Mouse (Mus musculus) hematopoietic stem cell, adult 5-6 weeks (primary cell): ENCODE data around the gene Tmem266. TPM values are rescaled to one million over a fixed set of nuclear protein-coding genes. Genes with fewer than 3 reads are reported as not detected.

Source experiments
- ATAC-seq, 2 experiments: fragments of 125-278 bp in 1 of 2; replicated peaks in 1 of 2; 2 replicates each; pipeline ENCODE4 v1.8.0; 2016 to 2017; ENCODE audit warnings: inconsistent platforms in 2 of 2, mild to moderate bottlenecking in 2 of 2, moderate number of reproducible peaks in 2 of 2, low read depth in 1 of 2, moderate TSS enrichment in 1 of 2; ENCODE audit not compliant: low FRiP score in 2 of 2, poor library complexity in 2 of 2, severe bottlenecking in 2 of 2, insufficient read depth in 1 of 2, low TSS enrichment in 1 of 2
- total RNA-seq: library from RNA; stranded (forward); fragments of 172-1452, 232-1000 nt; gene quantifications from 2 replicates; pipeline ENCODE4 v1.2.3, GENCODE M21; 2017

Tmem266 gene
- total RNA-seq, result 0.31 TPM in 1 of 2 replicates, not detected in the other

DNA sequence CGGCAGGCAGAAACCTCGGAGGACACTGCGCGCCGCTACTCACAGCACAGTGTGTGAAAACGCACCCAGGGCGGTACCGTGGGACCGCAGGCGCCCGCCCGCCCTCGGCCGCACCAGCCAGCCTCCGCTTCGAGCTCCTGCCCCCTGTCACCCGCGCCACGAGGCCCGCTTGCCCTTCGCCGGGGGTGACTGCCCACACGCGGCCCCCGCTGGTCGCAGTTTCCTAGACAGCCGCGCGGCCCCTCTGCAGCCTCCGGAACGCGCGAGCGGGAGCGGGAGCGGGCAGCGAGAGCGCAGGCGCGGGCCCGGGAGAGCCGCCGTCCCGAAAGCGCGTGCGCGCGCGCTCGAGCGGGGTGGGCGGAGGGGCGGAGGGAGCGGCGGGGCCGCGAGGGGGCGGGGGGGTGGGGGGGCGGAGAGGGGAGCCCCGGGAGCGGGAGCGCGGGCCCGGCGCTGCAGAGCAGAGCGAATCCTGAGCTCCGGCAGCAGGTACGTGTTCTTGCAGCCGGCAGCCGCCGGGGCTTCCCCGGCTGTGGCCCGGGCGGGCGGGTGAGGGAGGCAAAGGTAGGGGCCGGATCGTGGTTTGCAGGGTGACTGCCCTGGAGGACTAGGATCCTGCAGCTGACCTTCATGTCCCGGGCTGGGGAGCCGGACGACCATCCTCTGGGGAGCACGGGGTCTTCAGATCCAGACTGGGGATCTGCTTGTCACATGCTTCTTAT lies at the start of gene Tmem266, which contains the start of gene Nrg4:
Gene Tmem266, plus strand, starts transcription at position 399 of the 719 bp plus-strand sequence.
Gene Nrg4, minus strand, starts transcription at position 330 of the 719 bp plus-strand sequence.
- peak; percentile 44 to 61 for ATAC-seq

DNA sequence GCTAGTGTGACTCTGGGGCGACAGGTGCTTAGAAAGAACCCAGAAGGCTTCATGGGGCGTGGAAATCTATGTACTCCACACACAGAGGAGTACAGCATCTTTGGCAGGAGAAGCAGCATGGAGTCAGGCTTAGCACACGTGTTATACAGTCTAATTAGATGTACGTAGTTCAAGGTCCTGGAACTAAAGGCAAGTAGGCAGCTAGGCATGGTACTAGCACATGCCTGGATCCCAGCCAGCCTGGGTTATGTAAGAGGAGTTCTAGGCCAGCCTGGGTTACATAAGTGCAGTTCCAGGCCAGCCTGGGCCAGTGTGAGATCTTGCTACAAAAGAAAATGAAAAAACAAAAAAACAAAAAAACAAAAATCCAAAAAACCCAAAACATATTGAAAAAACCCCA lies 49.2 kb upstream of the Tmem266 start:
- ATAC-seq, result no peak

DNA sequence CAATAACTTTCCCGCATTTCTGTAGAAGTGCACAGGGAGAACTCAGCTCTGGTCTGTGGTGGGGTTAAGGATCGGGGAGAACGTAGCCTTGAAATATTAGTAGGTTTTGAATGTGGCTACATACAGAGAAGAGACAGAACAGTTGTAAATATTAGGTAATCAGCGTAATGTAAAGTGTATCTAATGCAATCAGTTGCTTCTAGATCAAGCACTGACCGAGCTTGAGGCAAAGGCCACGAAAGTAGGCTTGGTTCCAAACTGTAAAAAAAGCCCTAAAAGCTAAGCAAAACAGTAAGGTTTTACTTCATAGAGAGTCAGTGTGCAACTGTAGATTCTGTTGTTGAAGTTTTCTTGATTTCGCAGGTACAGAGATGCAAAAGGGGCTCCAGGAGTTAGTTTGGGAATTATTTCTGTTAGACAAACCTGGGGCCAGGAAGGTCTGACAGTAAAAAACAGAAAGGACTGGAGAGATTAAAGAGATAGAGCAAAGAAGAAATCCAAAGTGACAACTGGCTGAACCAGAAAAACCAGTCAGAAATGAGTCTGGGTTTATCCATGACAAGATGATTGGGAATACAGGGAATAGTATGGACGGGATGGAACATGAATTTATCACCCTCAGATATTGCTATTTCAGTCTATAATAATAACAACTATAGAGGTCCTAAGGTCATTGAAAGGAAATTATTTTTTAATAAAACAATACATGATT lies 47.4 kb upstream of the Tmem266 start:
- no peak for ATAC-seq

DNA sequence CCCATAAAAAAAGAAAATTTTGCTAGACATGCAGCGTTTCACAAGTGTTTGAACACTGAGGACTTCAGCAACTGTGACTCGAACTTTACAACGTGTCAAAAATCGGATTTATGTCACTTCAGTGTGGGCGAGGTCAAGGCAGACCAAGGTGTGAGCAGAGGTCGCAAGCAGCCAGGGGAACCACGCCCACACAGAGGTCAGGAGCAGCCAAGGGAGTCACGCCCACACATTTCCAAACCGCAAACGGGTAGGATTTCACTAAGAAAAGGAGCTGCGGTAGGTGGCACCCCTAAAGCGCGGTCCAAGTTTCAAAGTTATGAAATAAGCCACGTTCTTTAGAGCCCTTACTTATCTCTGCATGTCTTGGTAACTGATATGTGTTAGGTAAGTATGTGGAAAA lies 43.2 kb upstream of the Tmem266 start:
- ATAC-seq, result peak; percentile 79 to 97

DNA sequence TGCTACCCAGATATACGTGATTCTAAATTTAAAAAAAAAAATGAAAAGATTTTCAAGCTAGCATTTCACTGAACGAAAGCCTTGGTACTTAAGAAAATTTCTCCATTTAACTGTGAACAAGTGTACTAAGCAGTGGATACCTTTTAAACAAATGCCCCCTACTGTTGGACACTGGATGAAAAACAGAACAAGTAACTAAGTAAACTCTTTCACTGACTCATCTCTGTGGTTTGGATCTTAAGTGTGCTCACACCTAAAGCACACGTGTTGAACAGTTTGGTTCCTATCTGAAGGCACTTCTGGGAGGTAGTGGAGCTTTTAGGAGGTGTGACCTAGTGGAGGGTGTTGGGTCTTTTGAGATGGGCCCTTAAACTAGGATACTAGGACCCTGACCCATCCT lies 41.5 kb upstream of the Tmem266 start:
- peak in 1 of 2 experiments; percentile 37; a peak in 1 of 4 replicates for ATAC-seq

DNA sequence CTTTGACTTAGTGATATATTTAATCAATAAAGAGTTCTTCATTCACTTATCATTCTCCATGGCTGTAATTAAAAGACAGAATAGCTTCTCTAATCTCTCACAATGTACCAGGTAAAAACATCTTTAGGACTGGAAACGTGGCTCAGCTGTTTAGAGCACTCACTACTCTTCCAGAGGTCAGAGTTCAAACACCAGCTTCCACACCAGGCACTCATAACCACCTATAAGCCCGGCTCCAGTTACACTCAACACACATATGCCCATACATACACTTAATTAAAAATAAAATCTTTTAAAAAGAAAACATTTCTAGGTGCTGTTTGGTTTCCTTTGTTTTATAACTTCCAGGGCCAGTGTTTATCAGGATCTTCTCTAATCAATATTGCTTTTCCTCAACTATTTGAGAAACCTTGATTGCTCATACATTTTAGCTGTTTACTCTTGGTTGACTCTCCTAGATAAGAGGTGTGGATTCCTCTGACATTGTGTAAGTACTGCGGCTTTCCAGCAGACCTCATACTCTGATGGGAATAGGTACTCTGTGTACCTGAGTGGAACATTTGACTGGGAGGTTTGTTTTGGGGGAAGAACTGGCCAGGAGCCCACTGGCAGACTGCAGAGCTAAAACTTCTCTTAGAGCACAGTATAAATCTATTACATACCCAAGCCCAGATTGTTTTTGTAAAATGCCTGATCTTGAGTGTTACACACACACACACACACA lies 37.1 kb upstream of the Tmem266 start:
- ATAC-seq, result no peak

DNA sequence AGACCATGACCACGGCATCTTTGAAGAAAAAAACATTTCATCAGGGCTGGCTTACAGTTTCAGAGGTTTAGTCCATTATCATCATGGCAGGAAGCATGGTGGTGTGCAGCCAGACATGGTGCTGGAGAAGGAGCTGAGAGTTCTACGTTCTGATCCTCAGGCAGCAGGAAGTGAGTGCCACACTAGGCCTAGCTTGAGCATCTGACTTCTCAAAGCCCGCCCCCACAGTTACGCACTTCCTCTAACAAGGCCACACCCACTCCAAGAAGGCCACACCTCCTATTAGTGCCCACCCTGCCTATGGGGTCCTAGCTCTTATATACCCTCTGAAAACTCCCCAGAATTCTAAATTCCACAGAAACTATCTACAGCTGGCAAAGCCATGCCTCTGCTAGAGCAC lies 34.7 kb upstream of the Tmem266 start:
- no peak for ATAC-seq

DNA sequence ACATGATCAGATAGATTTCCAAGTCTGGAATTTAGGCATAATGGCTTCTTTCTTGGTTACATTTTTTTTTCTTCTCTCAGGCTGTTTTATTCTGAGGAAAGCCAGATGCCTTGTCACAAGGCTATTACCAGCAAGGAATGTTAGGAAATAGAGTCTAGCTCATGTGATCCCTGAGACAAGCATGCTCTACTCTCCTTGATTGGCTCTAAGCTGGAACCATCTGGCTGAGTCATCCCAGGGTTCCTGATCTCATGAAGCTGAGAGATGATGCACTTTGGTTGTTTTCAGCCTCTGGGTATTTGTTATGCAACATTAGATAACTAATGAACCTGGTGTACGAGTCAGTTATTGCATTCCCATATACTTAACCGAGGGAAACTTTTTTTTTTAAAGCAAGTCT lies 30.5 kb upstream of the Tmem266 start:
- ATAC-seq, result peak in 1 of 2 experiments; percentile 36; a peak in 1 of 4 replicates

DNA sequence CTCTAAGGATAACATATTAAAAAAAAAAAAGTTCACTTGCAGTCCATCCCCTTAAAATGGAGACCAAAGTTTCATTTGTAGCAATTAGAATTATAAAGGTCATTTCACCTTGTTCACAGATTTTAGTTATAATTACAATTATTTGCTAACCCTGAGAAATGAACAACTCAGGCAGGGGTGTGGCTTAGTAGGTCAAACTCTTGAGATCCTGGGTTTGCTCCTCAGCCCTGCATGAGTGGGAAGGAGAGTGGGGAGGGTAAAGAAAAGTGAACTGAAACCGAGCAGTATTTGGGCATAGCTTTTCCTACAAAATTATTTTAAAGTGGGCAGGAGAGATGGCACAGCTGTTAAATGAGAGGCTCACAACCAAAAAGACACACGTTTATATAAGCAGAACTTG lies 19.6 kb upstream of the Tmem266 start:
- no peak for ATAC-seq

DNA sequence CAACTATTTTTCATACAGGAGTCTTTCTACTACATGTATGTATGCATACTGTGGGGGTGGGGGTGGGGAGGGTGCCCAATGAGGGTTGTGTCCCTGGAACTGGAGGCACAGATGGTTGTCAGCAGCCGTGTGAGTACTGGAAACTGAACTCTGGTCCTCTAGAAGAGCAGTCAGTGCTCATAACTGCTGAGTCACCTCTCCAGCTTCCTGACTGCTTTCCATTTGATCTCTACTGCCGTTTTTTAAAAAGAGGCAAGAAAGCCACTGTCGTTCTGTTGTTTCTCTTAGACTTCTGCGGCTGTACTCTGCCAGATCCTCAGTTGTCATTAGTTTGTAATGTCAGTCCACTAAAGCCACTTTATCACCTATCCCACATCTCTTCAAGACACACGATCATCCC lies 19.2 kb upstream of the Tmem266 start:
- peak in 1 of 2 experiments; percentile 59; a peak in 1 of 4 replicates for ATAC-seq

DNA sequence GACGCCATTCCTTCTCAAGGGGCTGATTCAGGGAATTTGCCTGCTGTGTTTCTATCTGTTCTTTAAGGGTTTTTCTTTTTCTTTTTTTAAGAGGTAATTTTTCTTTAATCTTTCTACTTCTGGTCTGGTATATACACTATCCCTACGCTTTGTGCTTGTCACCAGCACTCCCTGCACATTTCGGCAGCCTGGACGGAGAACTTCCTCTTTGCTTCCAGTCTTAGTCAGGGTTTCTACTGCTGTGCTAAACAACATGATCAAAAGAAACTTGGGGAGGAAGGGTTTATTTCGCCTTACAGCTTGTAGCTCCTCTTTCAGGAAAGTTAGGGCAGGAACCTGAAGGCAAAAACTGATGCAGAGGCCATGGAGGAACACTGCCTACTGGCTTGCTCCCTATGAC lies 18.3 kb upstream of the Tmem266 start:
- ATAC-seq, result 0 out of 4 replicates have a peak, but pooled peaks of 1 of the 2 experiments have one; percentile 33

DNA sequence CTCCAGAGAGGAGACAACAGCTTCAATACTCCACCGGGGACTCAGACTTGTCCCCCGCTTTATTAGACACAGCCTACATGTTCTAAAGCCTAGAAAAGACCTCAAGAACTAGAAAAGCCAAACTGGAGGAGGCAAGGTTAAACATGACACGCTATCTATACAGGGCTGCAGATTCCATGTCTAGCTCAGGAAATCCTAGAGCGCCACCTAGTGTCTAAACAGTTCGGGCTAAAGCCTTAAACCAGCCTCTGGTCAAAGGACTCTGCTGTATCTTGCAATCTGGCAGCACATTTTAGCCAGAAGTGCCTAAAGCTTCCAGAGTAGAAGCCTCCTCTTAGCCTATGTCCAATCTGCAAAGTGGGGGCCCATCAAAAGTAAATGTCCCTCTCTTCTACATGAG lies 15.2 kb upstream of the Tmem266 start:
- ATAC-seq, result peak; percentile 63 to 70

DNA sequence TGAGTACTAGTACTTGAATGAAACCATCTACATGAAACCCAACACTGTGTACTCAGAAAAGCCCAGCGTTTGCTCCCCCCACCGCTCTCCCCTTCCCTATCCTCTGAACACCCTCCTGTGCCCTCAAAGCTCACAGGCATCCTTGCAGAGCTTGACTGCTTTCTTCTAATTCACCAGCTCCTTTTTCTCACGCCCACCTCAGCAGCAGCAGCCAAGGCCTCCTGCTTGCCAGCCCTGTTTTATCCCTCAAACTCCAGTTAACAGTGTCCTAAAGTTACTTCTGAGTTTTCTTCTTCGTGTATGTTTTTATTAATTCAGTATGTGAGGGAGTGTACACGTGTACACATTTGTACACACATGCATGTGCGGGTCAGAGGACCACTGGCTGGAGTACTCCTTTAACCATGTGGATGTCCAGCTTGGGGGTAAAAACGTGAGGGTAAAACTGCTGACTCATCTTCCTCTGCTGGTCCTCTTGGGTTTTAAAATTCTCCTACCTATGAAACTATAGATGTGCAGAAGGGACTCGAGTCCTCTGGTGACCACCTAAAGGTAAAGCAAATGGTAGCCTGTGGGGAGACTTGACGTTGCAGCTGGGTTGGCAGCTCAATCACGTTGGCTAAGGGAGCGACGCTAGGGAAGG lies 13.0 kb upstream of the Tmem266 start:
- ATAC-seq, result no peak

DNA sequence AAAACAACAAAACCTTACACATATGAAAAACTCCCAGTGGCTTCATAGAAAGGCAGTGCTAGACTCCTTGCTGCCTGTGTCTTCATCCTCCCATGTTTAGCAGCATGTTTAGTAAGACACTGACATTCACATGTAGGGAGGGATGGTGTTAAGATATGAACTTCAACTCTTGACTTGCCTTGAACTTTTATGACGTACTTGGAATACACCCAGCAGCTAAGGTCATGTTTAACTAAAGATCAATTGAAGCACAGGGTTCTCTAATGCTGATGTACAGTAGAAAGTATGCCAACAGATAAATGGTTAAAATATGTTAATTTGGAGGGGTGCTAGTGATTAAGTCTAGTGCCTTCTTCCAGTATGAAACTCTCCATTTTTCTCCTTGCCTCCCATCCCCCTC lies 4.1 kb upstream of the Tmem266 start:
- no peak for ATAC-seq

DNA sequence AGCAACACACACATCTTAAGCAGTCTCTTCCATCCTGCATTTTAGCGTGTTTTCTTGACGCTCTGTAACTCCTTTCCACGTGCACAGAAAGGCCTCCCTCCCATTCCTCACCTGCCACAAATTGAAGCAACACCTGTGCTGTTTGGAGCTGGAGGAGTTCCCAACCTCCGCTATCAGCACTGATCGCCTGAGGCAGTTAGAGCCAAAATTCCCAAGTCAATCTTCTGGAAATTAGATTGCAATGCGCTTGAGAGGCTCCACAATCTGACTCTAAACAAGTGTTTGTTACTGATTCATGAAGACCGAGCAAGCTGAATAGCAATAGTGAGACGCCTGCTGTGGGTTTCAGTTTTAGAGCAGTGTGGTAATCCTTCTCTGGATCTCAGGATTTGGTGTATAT lies 2.6 kb upstream of the Tmem266 start:
- no peak for ATAC-seq

DNA sequence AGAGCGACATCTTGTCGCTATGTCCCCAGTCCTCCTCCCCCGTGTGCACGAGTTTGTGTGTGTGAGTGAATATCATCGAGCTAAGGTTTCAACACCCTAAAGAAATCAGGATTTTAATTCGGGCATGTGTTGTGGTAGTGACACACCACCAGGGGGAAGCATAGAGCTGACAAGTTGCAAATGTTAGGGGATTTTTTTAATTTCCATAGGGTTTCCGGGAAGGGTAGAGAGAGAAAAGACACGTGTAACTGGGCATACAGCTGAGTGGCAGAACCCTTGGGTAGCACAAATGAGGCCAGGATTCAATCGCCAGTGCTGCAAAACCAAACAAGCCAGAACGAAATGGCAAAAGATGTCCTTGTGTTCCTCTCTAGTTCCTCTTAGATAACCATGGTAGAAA lies 2.2 kb upstream of the Tmem266 start:
- no peak for ATAC-seq

DNA sequence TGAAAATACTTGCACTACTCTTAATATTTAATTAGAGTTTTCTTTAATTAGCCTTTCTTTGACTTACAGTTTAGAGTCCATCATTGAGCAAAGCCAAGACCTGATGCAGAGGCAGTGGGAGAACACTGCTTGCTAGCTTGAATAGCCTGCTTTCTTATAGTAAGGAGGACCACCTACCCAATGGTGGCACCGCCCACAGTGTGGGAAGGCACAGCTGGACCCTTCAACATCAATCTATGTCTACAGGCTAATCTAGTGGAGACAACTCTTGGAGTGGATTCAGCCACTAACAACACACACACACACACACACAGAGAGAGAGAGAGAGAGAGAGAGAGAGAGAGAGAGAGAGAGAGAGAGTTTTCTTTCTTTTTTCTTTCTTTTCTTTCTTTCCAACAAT lies 1.7 kb upstream of the Tmem266 start:
- no peak for ATAC-seq
